Mouse (Mus musculus) midbrain, embryonic 12.5 days (tissue): Measurements from ENCODE around the gene Arhgap27. TPM values are rescaled to one million over a fixed set of nuclear protein-coding genes. Genes with fewer than 3 reads are reported as not detected.

Experiments
- ATAC-seq: fragments of 200-750 bp; cut with Nextera tagmentation; 2 replicates; pipeline ENCODE4 v1.8.0; 2017; ENCODE audit warnings: low read depth, moderate TSS enrichment, moderate library complexity; ENCODE audit not compliant: low FRiP score
- H3K27ac ChIP-seq: fragments of 300-500 bp; sonication (generic); replicated peaks from 2 replicates; pipeline ENCODE4 v1.5.1; 2016; ENCODE audit warnings: mild to moderate bottlenecking
- H3K27me3 ChIP-seq: fragments of 300-500 bp; sonication (generic); 2 replicates; pipeline ENCODE4 v1.6.1; 2016; ENCODE audit warnings: mild to moderate bottlenecking
- H3K36me3 ChIP-seq: fragments of 300-500 bp; sonication (generic); 2 replicates; pipeline ENCODE4 v1.6.1; 2016
- H3K4me1 ChIP-seq: fragments of 300-500 bp; sonication (generic); 2 replicates; pipeline ENCODE4 v1.6.1; 2016
- H3K4me2 ChIP-seq: fragments of 300-500 bp; sonication (generic); replicated peaks from 2 replicates; pipeline ENCODE4 v1.6.1; 2016; ENCODE audit warnings: mild to moderate bottlenecking, moderate library complexity
- H3K4me3 ChIP-seq: fragments of 300-500 bp; sonication (generic); 2 replicates; pipeline ENCODE4 v1.5.1; 2016; ENCODE audit warnings: mild to moderate bottlenecking
- H3K9ac ChIP-seq: fragments of 300-500 bp; sonication (generic); replicated peaks from 2 replicates; pipeline ENCODE4 v1.6.1; 2016; ENCODE audit warnings: mild to moderate bottlenecking, moderate library complexity
- H3K9me3 ChIP-seq: fragments of 300-500 bp; sonication (generic); 2 replicates; pipeline ENCODE4 v1.6.1; 2016; ENCODE audit warnings: mild to moderate bottlenecking
- WGBS: fragments of 180-500 bp; shearing (Covaris S2); methylation state at CpG from one replicate; pipeline ENCODE4 v1.1.7; 2016; 5-methylcytosine and 5-hydroxymethylcytosine counted together
- polyA plus RNA-seq: library from polyadenylated mRNA; unstranded; fragments of >200 nt; fragmentation: Nextera tagmentation; extraction: Ambion mirVana; gene quantifications from 2 replicates; pipeline ENCODE4 v1.2.1, GENCODE M21; 2016

Gene Arhgap27
- polyA plus RNA-seq, 1 experiment from 2014 or later, result 4.3 TPM

GRCm38 (mm10) chr11:103402198-103402597, 38.7 kb upstream of the Arhgap27 start:
- H3K4me3 ChIP-seq, result no peak overlapping the region
- H3K9me3 ChIP-seq, result no peaks in the 10 kb centered on the region
- H3K4me1 ChIP-seq, result 0 out of 2 replicates have a peak, but pooled peaks cover 2% of the 10 kb centered on the region
- H3K27me3 ChIP-seq, result no peaks in the 10 kb centered on the region
- 67% methylated on average over 2 of the region's 2 CpGs for WGBS
- ATAC-seq, result no peak
- H3K4me2 ChIP-seq, result no peak overlapping the region
- no peak overlapping the region for H3K27ac ChIP-seq
- H3K9ac ChIP-seq, result no peak overlapping the region
- peaks cover 20% of the 10 kb centered on the region for H3K36me3 ChIP-seq

- Histone ChIP-seq H3K4me3 (no peak overlapping the region), H3K36me3 (peaks cover 41% of the 10 kb centered on the region), H3K27me3 (no peaks in the 10 kb centered on the region), H3K9me3 (no peaks in the 10 kb centered on the region), H3K4me1 (no peaks in the 10 kb centered on the region), H3K4me2 (no peak overlapping the region), H3K27ac (no peak overlapping the region), H3K9ac (no peak overlapping the region)
- WGBS, result 91% methylated on average over 4 of the region's 4 CpGs
- ATAC-seq, result no peak
These were observed 36.5 kb upstream of the Arhgap27 start for GRCm38 (mm10) chr11:103399986-103400385.

DNA sequence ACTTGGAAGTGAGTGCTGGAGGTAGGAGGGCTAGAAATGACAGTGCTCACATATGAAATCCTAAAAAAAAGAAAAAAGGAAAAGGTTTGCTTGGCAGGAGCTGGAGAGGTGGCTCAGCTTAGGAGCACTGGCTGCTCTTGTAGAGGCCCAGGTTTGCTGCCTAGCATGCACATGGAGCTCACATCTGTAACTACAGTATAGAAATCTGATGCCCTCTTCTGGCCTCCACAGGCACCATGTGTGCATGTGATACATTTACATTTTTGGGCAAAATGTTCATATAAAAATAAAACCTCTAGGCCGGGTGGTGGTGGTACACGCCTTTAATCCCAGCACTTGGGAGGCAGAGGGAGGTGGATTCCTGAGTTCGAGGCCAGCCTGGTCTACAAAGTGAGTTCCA, 35.6 kb upstream of the Arhgap27 start:
- Histone ChIP-seq H3K27me3 (no peaks in the 10 kb centered on the region), H3K9me3 (no peaks in the 10 kb centered on the region), H3K9ac (no peak overlapping the region), H3K4me3 (no peak overlapping the region), H3K4me2 (no peak overlapping the region), H3K27ac (no peak overlapping the region), H3K36me3 (peaks cover 50% of the 10 kb centered on the region), H3K4me1 (no peaks in the 10 kb centered on the region)
- ATAC-seq, result no peak
- 97% methylated on average over 3 of the region's 3 CpGs for WGBS

GRCm38 (mm10) chr11:103396682-103397081, 33.2 kb upstream of the Arhgap27 start:
- no peak overlapping the region for H3K27ac ChIP-seq
- H3K9me3 ChIP-seq, result no peaks in the 10 kb centered on the region
- H3K27me3 ChIP-seq, result no peaks in the 10 kb centered on the region
- no peak overlapping the region for H3K4me3 ChIP-seq
- ATAC-seq, result no peak
- H3K4me2 ChIP-seq, result no peak overlapping the region
- H3K9ac ChIP-seq, result no peak overlapping the region
- H3K36me3 ChIP-seq, result peaks cover 53% of the 10 kb centered on the region
- H3K4me1 ChIP-seq, result no peaks in the 10 kb centered on the region
- 94% methylated on average over 4 of the region's 4 CpGs for WGBS

DNA sequence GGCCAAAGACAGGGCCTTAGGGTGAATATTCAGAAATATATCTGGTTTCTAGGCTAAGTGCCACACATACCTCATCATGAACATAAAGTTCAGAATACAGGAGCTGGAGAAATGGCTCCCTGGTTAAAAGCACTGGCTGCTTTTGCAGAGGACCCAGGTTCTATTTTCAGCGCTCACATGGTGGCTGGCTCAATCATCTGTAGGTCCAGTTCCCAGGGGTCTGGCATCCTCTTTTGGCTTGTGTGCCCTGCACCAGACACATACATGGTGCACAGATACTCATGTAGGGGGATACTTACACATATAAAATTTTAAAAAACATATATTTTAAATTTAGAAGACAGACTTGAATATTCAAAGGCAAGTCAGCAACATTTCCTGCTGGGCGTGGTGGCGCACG, 32.7 kb upstream of the Arhgap27 start:
- Histone ChIP-seq H3K36me3 (peaks cover 49% of the 10 kb centered on the region), H3K4me3 (no peak overlapping the region), H3K27ac (no peak overlapping the region), H3K4me1 (no peaks in the 10 kb centered on the region), H3K4me2 (no peak overlapping the region), H3K9ac (no peak overlapping the region), H3K27me3 (no peaks in the 10 kb centered on the region), H3K9me3 (no peaks in the 10 kb centered on the region)
- WGBS, result 97% methylated on average over 4 of the region's 4 CpGs
- no peak for ATAC-seq

DNA sequence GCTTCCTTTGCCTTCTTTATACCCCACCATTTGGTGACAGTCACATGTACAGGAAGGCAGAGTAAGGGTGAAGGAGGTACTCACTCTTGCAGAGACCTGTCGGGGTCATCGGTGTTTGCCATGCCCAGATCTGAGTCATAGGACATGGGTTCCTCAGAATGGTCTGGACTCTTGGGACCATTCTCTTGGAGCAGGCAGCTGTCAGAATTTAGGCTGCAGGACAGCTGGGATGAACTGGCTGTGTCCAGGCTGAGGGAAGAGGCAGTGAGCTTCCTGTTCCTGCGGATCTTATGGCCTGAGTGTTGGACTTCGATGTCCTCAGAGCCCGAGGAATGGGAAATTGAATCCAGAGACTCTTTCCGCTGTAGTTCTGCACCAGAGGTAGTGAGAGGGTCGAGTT, 31.1 kb upstream of the Arhgap27 start:
- Histone ChIP-seq H3K4me2 (no peak overlapping the region), H3K27me3 (no peaks in the 10 kb centered on the region), H3K9me3 (no peaks in the 10 kb centered on the region), H3K9ac (no peak overlapping the region), H3K27ac (no peak overlapping the region), H3K4me1 (no peaks in the 10 kb centered on the region), H3K36me3 (peaks cover 49% of the 10 kb centered on the region), H3K4me3 (no peak overlapping the region)
- 90% methylated on average over 7 of the region's 7 CpGs for WGBS
- no peak for ATAC-seq

- Histone ChIP-seq H3K9me3 (no peaks in the 10 kb centered on the region), H3K27ac (no peak overlapping the region), H3K4me1 (no peaks in the 10 kb centered on the region), H3K36me3 (peaks cover 49% of the 10 kb centered on the region), H3K4me2 (no peak overlapping the region), H3K27me3 (no peaks in the 10 kb centered on the region), H3K4me3 (no peak overlapping the region), H3K9ac (no peak overlapping the region)
- 87% methylated on average over 7 of the region's 7 CpGs for WGBS
- no peak for ATAC-seq
These were observed 30.5 kb upstream of the Arhgap27 start for GRCm38 (mm10) chr11:103394025-103394424.

GRCm38 (mm10) chr11:103387870-103388526, 24.5 kb upstream of the Arhgap27 start:
- Histone ChIP-seq H3K27ac (no peak overlapping the region), H3K27me3 (no peaks in the 10 kb centered on the region), H3K4me3 (no peak overlapping the region), H3K9ac (no peak overlapping the region), H3K36me3 (peaks cover 21% of the 10 kb centered on the region), H3K4me2 (no peak overlapping the region), H3K4me1 (no peaks in the 10 kb centered on the region), H3K9me3 (no peaks in the 10 kb centered on the region)
- ATAC-seq, result no peak
- 84% methylated on average over 7 of the region's 7 CpGs for WGBS

GRCm38 (mm10) chr11:103386827-103387226, 23.3 kb upstream of the Arhgap27 start:
- H3K9ac ChIP-seq, result no peak overlapping the region
- 88% methylated on average over 9 of the region's 9 CpGs for WGBS
- H3K4me3 ChIP-seq, result no peak overlapping the region
- H3K36me3 ChIP-seq, result peaks cover 12% of the 10 kb centered on the region; the same call in 1 of the 2 replicates
- H3K27me3 ChIP-seq, result no peaks in the 10 kb centered on the region
- H3K27ac ChIP-seq, result no peak overlapping the region
- H3K4me2 ChIP-seq, result no peak overlapping the region
- no peaks in the 10 kb centered on the region for H3K9me3 ChIP-seq
- ATAC-seq, result no peak
- H3K4me1 ChIP-seq, result no peaks in the 10 kb centered on the region

DNA sequence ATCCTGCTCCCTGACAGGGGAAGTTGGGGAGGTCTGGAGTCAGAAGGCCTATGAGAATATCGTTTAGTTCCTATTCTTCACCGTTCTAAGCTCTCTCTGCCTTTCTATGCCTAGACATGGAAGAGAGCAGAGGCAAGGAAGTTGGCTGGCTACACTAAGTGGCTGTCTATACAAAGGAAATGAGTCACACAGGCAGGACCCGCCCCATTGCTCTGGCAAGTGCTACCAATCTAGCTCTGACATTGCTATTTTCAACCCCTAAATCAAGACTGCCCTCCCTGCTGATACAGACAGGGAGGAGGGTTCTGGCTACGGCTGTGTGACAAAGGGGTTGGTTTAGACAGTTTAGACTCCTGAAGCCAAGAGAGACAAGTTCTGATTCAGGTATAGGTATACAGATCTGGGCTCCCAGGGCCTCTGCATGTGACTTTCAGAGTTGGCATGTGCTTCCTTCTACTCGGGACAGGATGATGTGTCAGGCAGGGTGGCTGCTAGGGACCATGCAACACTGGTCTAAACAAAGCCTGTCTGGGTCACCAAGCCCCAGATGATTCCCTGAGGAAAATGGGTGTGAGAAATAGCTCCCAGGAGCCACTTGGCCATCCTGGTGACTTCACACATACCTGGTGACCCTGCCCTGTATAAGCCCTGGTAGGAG, 18.6 kb upstream of the Arhgap27 start:
- ATAC-seq, result no peak
- no peak overlapping the region for H3K4me3 ChIP-seq
- no peak overlapping the region for H3K4me2 ChIP-seq
- no peak overlapping the region for H3K27ac ChIP-seq
- H3K4me1 ChIP-seq, result no peaks in the 10 kb centered on the region
- no peaks in the 10 kb centered on the region for H3K27me3 ChIP-seq
- H3K9me3 ChIP-seq, result no peaks in the 10 kb centered on the region
- 87% methylated on average over 5 of the region's 5 CpGs for WGBS
- H3K36me3 ChIP-seq, result peaks cover 34% of the 10 kb centered on the region
- no peak overlapping the region for H3K9ac ChIP-seq

- Histone ChIP-seq H3K4me3 (no peak overlapping the region), H3K9ac (no peak overlapping the region), H3K4me2 (no peak overlapping the region), H3K9me3 (no peaks in the 10 kb centered on the region), H3K4me1 (no peaks in the 10 kb centered on the region), H3K27me3 (no peaks in the 10 kb centered on the region), H3K36me3 (peaks cover 34% of the 10 kb centered on the region), H3K27ac (no peak overlapping the region)
- WGBS, result 94% methylated on average over 7 of the region's 7 CpGs
- no peak for ATAC-seq
These were observed 18.0 kb upstream of the Arhgap27 start for GRCm38 (mm10) chr11:103381505-103381904.

DNA sequence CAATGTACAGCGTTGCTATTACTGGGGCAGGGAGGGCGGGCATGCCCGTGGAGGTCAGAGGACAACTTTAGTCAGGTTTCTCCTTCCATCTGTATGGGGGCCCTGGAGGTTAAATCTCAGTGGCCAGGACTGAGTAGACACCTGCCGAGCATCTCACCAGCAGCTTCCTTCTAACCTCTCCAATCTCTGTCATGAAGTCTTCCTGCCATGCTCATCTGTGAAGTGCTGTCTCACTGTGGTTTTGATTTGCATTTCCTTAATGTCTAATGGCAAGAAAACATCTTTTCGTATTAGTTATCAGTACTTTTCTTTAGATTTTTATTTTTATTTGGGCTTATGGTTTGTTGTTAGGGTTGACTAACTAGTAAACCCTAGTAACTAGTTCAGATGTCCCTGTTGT, 17.0 kb upstream of the Arhgap27 start:
- no peak overlapping the region for H3K4me2 ChIP-seq
- 95% methylated on average over 5 of the region's 5 CpGs for WGBS
- H3K9me3 ChIP-seq, result no peaks in the 10 kb centered on the region
- H3K36me3 ChIP-seq, result peaks cover 37% of the 10 kb centered on the region
- H3K4me1 ChIP-seq, result no peaks in the 10 kb centered on the region
- H3K9ac ChIP-seq, result no peak overlapping the region
- ATAC-seq, result no peak
- H3K27me3 ChIP-seq, result no peaks in the 10 kb centered on the region
- no peak overlapping the region for H3K4me3 ChIP-seq
- H3K27ac ChIP-seq, result no peak overlapping the region
